Mouse (Mus musculus): ENCODE data around the gene 4932429P05Rik. TPM values are rescaled to one million over a fixed set of nuclear protein-coding genes. Genes with fewer than 3 reads are reported as not detected.

4932429P05Rik gene
- not detected for total RNA-seq (2021)
- long read RNA-seq, experiment 1: 0 reads
- long read RNA-seq, experiment 2: 0 reads

- DNase-seq (ENCODE audit: low spot score): no peak
These were observed at the start of gene 4932429P05Rik for GRCm38 (mm10) chrX:89751968-89752367. TSS of gene 4932429P05Rik (plus strand) at chrX:89752268.

Other genes with a start within 250 kb of the 4932429P05Rik start
- not detected for gene 4930415L06Rik, start 180.6 kb downstream of the 4932429P05Rik start, total RNA-seq (2021)

Measured in gastrocnemius, adult 18-20 months (tissue).